Mouse (Mus musculus) MEL (cell line): ENCODE data around the gene Phf5a. TPM values are rescaled to one million over a fixed set of nuclear protein-coding genes. Genes with fewer than 3 reads are reported as not detected.

Experiments used
- DNase-seq: peaks from one replicate; pipeline ENCODE4 v3.0.0; 2011; ENCODE audit warnings: low read depth, low spot score
- H3K27ac ChIP-seq: 2 replicates; pipeline ENCODE4 v1.5.1; 2012; ENCODE audit warnings: low read depth, mild to moderate bottlenecking, control low read depth, low read length, moderate library complexity; ENCODE audit not compliant: control insufficient read depth
- H3K27me3 ChIP-seq, 2 experiments: fragments of 150-350 bp in 1 of 2; sonication (generic) in 1 of 2; 2 replicates each; pipeline ENCODE4 v1.6.1; 2012; ENCODE audit warnings: low read length in 2 of 2, mild to moderate bottlenecking in 2 of 2, improper control_type of control experiment in 1 of 2, moderate library complexity in 1 of 2; ENCODE audit not compliant: insufficient read depth in 2 of 2, control insufficient read depth in 1 of 2
- H3K36me3 ChIP-seq, 2 experiments: 2 replicates each; pipeline ENCODE4 v1.6.1; 2012 to 2014; ENCODE audit warnings: low read length in 2 of 2, improper control_type of control experiment in 1 of 2, inconsistent platforms in 1 of 2, mild to moderate bottlenecking in 1 of 2; ENCODE audit not compliant: insufficient read depth in 2 of 2, control insufficient read depth in 1 of 2
- H3K4me1 ChIP-seq, 2 experiments: fragments of 150-350 bp in 1 of 2; sonication (generic) in 1 of 2; 2 replicates each; pipeline ENCODE4 v1.6.1; 2012; ENCODE audit warnings: low read length in 2 of 2, improper control_type of control experiment in 1 of 2, mild to moderate bottlenecking in 1 of 2; ENCODE audit not compliant: insufficient read depth in 2 of 2, control insufficient read depth in 1 of 2
- H3K4me3 ChIP-seq, 2 experiments: fragments of 150-350 bp in 1 of 2; sonication (generic) in 1 of 2; 2 replicates each; pipeline ENCODE4 v1.5.1; 2012; ENCODE audit warnings: low read depth in 2 of 2, low read length in 2 of 2, mild to moderate bottlenecking in 2 of 2, moderate library complexity in 2 of 2, control low read depth in 1 of 2, improper control_type of control experiment in 1 of 2; ENCODE audit not compliant: control insufficient read depth in 1 of 2, insufficient read depth in 1 of 2
- H3K79me2 ChIP-seq: 2 replicates; pipeline ENCODE4 v1.6.1; 2012; ENCODE audit warnings: mild to moderate bottlenecking, low read length, moderate library complexity; ENCODE audit not compliant: control insufficient read depth, poor library complexity, insufficient read depth
- H3K9ac ChIP-seq: 2 replicates; pipeline ENCODE4 v1.6.1; 2012; ENCODE audit warnings: low read depth, mild to moderate bottlenecking, control low read depth, low read length, moderate library complexity; ENCODE audit not compliant: control insufficient read depth, poor library complexity, severe bottlenecking
- H3K9me3 ChIP-seq: fragments of 150-350 bp; sonication (generic); replicated peaks from 2 replicates; pipeline ENCODE4 v1.6.1; 2012; ENCODE audit warnings: mild to moderate bottlenecking, low read length, improper control_type of control experiment, moderate library complexity; ENCODE audit not compliant: insufficient read depth
- CHD1 ChIP-seq: IDR thresholded peaks from 2 replicates; pipeline ENCODE4 v1.6.1; 2012; ENCODE audit warnings: low read depth, mild to moderate bottlenecking, inconsistent platforms, low read length, improper control_type of control experiment
- CHD2 ChIP-seq: IDR thresholded peaks from 2 replicates; pipeline ENCODE4 v1.6.1; 2011; ENCODE audit warnings: low read length, improper control_type of control experiment
- E2F4 ChIP-seq: IDR thresholded peaks from 2 replicates; pipeline ENCODE4 v1.6.1; 2011; ENCODE audit warnings: low read depth, low read length, improper control_type of control experiment, borderline replicate concordance
- ELF1 ChIP-seq: IDR thresholded peaks from 2 replicates; pipeline ENCODE4 v1.6.1; 2014; ENCODE audit warnings: low read depth, mild to moderate bottlenecking, inconsistent platforms, low read length, improper control_type of control experiment, moderate library complexity
- EP300 ChIP-seq, 2 experiments: IDR thresholded peaks; 2 replicates each; pipeline ENCODE4 v1.6.1; 2011; ENCODE audit warnings: improper control_type of control experiment in 2 of 2, low read length in 2 of 2, low read depth in 1 of 2, mild to moderate bottlenecking in 1 of 2
- ETS1 ChIP-seq: IDR thresholded peaks from 2 replicates; pipeline ENCODE4 v1.6.1; 2012; ENCODE audit warnings: low read depth, mild to moderate bottlenecking, inconsistent platforms, low read length, improper control_type of control experiment, moderate library complexity
- GABPA ChIP-seq: IDR thresholded peaks from 2 replicates; pipeline ENCODE4 v1.6.1; 2012; ENCODE audit warnings: low read depth, mild to moderate bottlenecking, inconsistent platforms, low read length, improper control_type of control experiment, moderate library complexity
- GATA1 ChIP-seq: IDR thresholded peaks from 2 replicates; pipeline ENCODE4 v1.6.1; 2011; ENCODE audit warnings: low read depth, low read length, improper control_type of control experiment
- HCFC1 ChIP-seq: IDR thresholded peaks from 2 replicates; pipeline ENCODE4 v1.6.1; 2012; ENCODE audit warnings: low read depth, mild to moderate bottlenecking, inconsistent platforms, low read length, improper control_type of control experiment, moderate library complexity
- JUND ChIP-seq: IDR thresholded peaks from 2 replicates; pipeline ENCODE4 v1.6.1; 2011; ENCODE audit warnings: low read depth, mild to moderate bottlenecking, improper control_type of control experiment, low read length
- KAT2A ChIP-seq: conservative IDR thresholded peaks from 2 replicates; pipeline ENCODE4 v1.6.1; 2012; ENCODE audit warnings: low read depth, low read length, improper control_type of control experiment, inconsistent platforms
- MAFK ChIP-seq: IDR thresholded peaks from 2 replicates; pipeline ENCODE4 v1.6.1; 2011; ENCODE audit warnings: low read depth, mild to moderate bottlenecking, low read length, improper control_type of control experiment, borderline replicate concordance
- MAX ChIP-seq: IDR thresholded peaks from 2 replicates; pipeline ENCODE4 v1.6.1; 2011; ENCODE audit warnings: low read length, improper control_type of control experiment
- MAZ ChIP-seq: IDR thresholded peaks from 2 replicates; pipeline ENCODE4 v1.6.1; 2012; ENCODE audit warnings: low read depth, mild to moderate bottlenecking, inconsistent platforms, low read length, improper control_type of control experiment
- MXI1 ChIP-seq: IDR thresholded peaks from 2 replicates; pipeline ENCODE4 v1.6.1; 2011; ENCODE audit warnings: mild to moderate bottlenecking, low read depth, low read length, improper control_type of control experiment
- MYB ChIP-seq: IDR thresholded peaks from 2 replicates; pipeline ENCODE4 v1.6.1; 2011; ENCODE audit warnings: mild to moderate bottlenecking, low read depth, low read length, improper control_type of control experiment
- MYC ChIP-seq: IDR thresholded peaks from 2 replicates; pipeline ENCODE4 v1.6.1; 2011; ENCODE audit warnings: low read depth, mild to moderate bottlenecking, low read length, improper control_type of control experiment, moderate library complexity
- NELFE ChIP-seq: IDR thresholded peaks from 2 replicates; pipeline ENCODE4 v1.6.1; 2011; ENCODE audit warnings: low read depth, low read length, improper control_type of control experiment
- NRF1 ChIP-seq: IDR thresholded peaks from 2 replicates; pipeline ENCODE4 v1.6.1; 2014; ENCODE audit warnings: low read depth, mild to moderate bottlenecking, inconsistent platforms, low read length, improper control_type of control experiment, moderate library complexity; ENCODE audit not compliant: poor library complexity, insufficient read depth, severe bottlenecking
- POLR2AphosphoS2 ChIP-seq: IDR thresholded peaks from 2 replicates; pipeline ENCODE4 v1.6.1; 2011; ENCODE audit warnings: low read length, improper control_type of control experiment
- POLR2AphosphoS5 ChIP-seq: IDR thresholded peaks from 2 replicates; pipeline ENCODE4 v1.6.1; 2012; ENCODE audit warnings: low read depth, borderline replicate concordance, mild to moderate bottlenecking, inconsistent platforms, low read length, moderate library complexity, mixed read lengths
- RAD21 ChIP-seq: IDR thresholded peaks from 2 replicates; pipeline ENCODE4 v1.6.1; 2011; ENCODE audit warnings: mild to moderate bottlenecking, low read depth, low read length, improper control_type of control experiment
- SIN3A ChIP-seq: IDR thresholded peaks from 2 replicates; pipeline ENCODE4 v1.6.1; 2012; ENCODE audit warnings: low read length, improper control_type of control experiment, inconsistent platforms
- TAL1 ChIP-seq: IDR thresholded peaks from 2 replicates; pipeline ENCODE4 v1.6.1; 2012; ENCODE audit warnings: mild to moderate bottlenecking, inconsistent platforms, low read length, moderate library complexity, mixed read lengths
- TCF12 ChIP-seq: IDR thresholded peaks from 2 replicates; pipeline ENCODE4 v1.6.1; 2014; ENCODE audit warnings: low read depth, mild to moderate bottlenecking, inconsistent platforms, low read length, improper control_type of control experiment, moderate library complexity
- UBTF ChIP-seq: IDR thresholded peaks from 2 replicates; pipeline ENCODE4 v1.6.1; 2012; ENCODE audit warnings: low read depth, mild to moderate bottlenecking, inconsistent platforms, low read length, improper control_type of control experiment, moderate library complexity, borderline replicate concordance; ENCODE audit not compliant: insufficient read depth
- ZKSCAN1 ChIP-seq: IDR thresholded peaks from 2 replicates; pipeline ENCODE4 v1.6.1; 2012; ENCODE audit warnings: low read depth, mild to moderate bottlenecking, inconsistent platforms, low read length, improper control_type of control experiment, moderate library complexity
- ZMIZ1 ChIP-seq: IDR thresholded peaks from 2 replicates; pipeline ENCODE4 v1.6.1; 2012; ENCODE audit warnings: low read depth, mild to moderate bottlenecking, inconsistent platforms, low read length, improper control_type of control experiment, moderate library complexity
- ZNF384 ChIP-seq: IDR thresholded peaks from 2 replicates; pipeline ENCODE4 v1.6.1; 2012; ENCODE audit warnings: low read depth, mild to moderate bottlenecking, inconsistent platforms, low read length, improper control_type of control experiment
- polyA plus RNA-seq, 2 experiments: library from polyadenylated mRNA; stranded (reverse) in 1 of 2; unstranded in 1 of 2; fragments of >175 nt in 1 of 2; fragments of >200 nt in 1 of 2; gene quantifications; 2 replicates each; pipeline versions ENCODE4 v1.2.1 to v1.2.4; 2012; ENCODE audit warnings: low replicate concordance in 2 of 2, low read depth in 1 of 2; ENCODE audit not compliant: insufficient read length in 2 of 2, insufficient read depth in 1 of 2, missing spikeins in 1 of 2
- total RNA-seq: library from RNA; depleted of rRNA; stranded (reverse); fragments of 300-350 nt; gene quantifications from 2 replicates; pipeline ENCODE4 v1.2.3, GENCODE M21; 2012

Phf5a gene
- total and polyA plus RNA-seq, 3 experiments, result 128 to 164 TPM; not detected in 1

DNA sequence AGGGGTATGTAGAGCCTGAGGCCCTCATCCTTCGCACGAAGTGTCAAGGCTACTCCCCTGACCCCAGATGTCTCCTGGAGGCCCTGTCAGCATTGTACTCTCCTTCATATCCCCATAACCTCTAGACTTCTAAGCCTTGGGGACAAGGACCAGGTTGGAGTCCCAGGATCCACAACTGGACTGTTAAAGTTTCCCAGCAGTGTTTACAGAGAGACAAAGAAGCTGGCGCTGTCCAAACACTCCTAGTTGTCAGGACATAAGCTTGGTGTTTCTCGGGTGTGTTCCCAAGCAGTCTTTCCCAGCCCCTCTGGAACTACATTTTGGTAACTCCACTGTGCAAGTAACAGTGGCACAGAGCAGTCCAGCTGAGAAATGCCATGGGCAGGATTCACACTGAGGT is 38.2 kb downstream of the Phf5a start:
- no peak for DNase-seq
- no peak overlapping the region for H3K27ac ChIP-seq
- no peak for TF ChIP-seq POLR2AphosphoS2
- TF ChIP-seq ZMIZ1, result no peak
- TF ChIP-seq EP300 (IDR thresholded peaks at IDR 0.05; ENCODE audit: low read depth in 1 of 2, low read length in 2 of 2), result no peak
- no peak for TF ChIP-seq CHD2
- no peak for TF ChIP-seq HCFC1
- no peak for TF ChIP-seq ETS1
- no peak for TF ChIP-seq GABPA
- TF ChIP-seq RAD21, result no peak
- no peak for TF ChIP-seq ZKSCAN1
- no peak for TF ChIP-seq MAFK
- no peak for TF ChIP-seq E2F4
- TF ChIP-seq NRF1, result no peak
- no peak for TF ChIP-seq MYB
- no peak for TF ChIP-seq CHD1
- TF ChIP-seq TCF12, result no peak
- no peak for TF ChIP-seq UBTF
- TF ChIP-seq ELF1, result no peak
- TF ChIP-seq MAZ, result no peak
- H3K36me3 ChIP-seq, result peaks cover 0 to 3% of the 10 kb centered on the region in 2 experiments; a peak in 2 of 4 replicates
- H3K4me3 ChIP-seq, result no peak overlapping the region
- H3K79me2 ChIP-seq, result no peaks in the 10 kb centered on the region; the same call in 1 of the 2 replicates
- H3K4me1 ChIP-seq, result peaks cover 17 to 30% of the 10 kb centered on the region in 2 experiments
- no peaks in the 10 kb centered on the region for H3K9me3 ChIP-seq
- no peaks in the 10 kb centered on the region for H3K27me3 ChIP-seq
- H3K9ac ChIP-seq, result no peak overlapping the region

DNA sequence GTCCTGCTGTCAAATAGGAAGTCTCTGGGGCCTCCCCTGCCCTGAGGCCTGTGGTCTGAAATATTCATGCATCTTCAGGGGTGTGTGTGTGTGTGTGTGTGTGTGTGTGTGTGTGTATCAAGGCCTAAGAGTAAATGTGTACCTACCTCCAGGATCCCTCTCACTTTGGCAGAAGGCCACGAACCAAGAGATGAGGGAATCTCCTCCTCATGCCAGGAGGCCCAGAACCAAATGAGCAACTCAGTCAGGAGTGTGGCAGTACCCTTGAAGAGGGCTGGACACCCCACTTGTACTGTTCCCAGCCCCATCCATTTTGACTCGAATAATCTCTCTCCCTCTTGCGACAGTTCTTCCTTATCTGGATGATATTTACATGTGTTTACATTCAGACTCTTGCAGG is 39.5 kb downstream of the Phf5a start:
- no peak for DNase-seq
- Histone ChIP-seq H3K4me1 (peaks cover 10 to 23% of the 10 kb centered on the region in 2 experiments), H3K9me3 (no peaks in the 10 kb centered on the region), H3K4me3 (no peak overlapping the region), H3K27me3 (no peaks in the 10 kb centered on the region), H3K36me3 (peaks cover 0 to 3% of the 10 kb centered on the region in 2 experiments; a peak in 2 of 4 replicates), H3K79me2 (no peaks in the 10 kb centered on the region; the same call in 1 of the 2 replicates), H3K27ac (no peak overlapping the region), H3K9ac (no peak overlapping the region)
- TF ChIP-seq SIN3A, result no peak
- TF ChIP-seq KAT2A, result no peak
- no peak for TF ChIP-seq TAL1
- no peak for TF ChIP-seq JUND
- no peak for TF ChIP-seq ZNF384
- no peak for TF ChIP-seq E2F4
- TF ChIP-seq GATA1, result no peak
- TF ChIP-seq MAZ, result no peak
- no peak for TF ChIP-seq MYC
- TF ChIP-seq POLR2AphosphoS5, result no peak
- no peak for TF ChIP-seq POLR2AphosphoS2
- no peak for TF ChIP-seq MXI1
- no peak for TF ChIP-seq NELFE
- no peak for TF ChIP-seq EP300 (IDR thresholded peaks at IDR 0.05; ENCODE audit: low read depth in 1 of 2, low read length in 2 of 2)
- no peak for TF ChIP-seq RAD21
- no peak for TF ChIP-seq UBTF
- no peak for TF ChIP-seq MAX
- TF ChIP-seq CHD2, result no peak
- TF ChIP-seq MYB, result no peak
- TF ChIP-seq HCFC1, result no peak
